Mouse (Mus musculus): ENCODE results near the gene Cse1l.

- TF ChIP-seq POLR2A (IDR thresholded peaks at IDR 0.05; ENCODE audit: low read depth, low read length): no peak
- TF ChIP-seq USF1 (IDR thresholded peaks at IDR 0.05; ENCODE audit: low read depth, low read length): no peak
- no peak for TF ChIP-seq BHLHE40 (IDR thresholded peaks at IDR 0.05; ENCODE audit: low read depth, low read length)
- no peak for TF ChIP-seq POLR2AphosphoS2 (IDR thresholded peaks at IDR 0.05; ENCODE audit: low read depth, low read length)
- no peak for TF ChIP-seq EP300 (IDR thresholded peaks at IDR 0.05; ENCODE audit: low read length)
- TF ChIP-seq RCOR1 (conservative IDR thresholded peaks at IDR 0.05; ENCODE audit: low read depth, low read length): no peak
- TF ChIP-seq CTCF (conservative IDR thresholded peaks at IDR 0.05 in 1 of 2, IDR thresholded peaks at IDR 0.05 in 1 of 2; ENCODE audit: low read depth in 2 of 2, low read length in 2 of 2): no peak
- no peak for TF ChIP-seq ELF1 (IDR thresholded peaks at IDR 0.05; ENCODE audit: low read depth, low read length)
Observed at GRCm38 (mm10) chr2:166862505-166862904, 43.3 kb upstream of the Cse1l start.
